Mouse (Mus musculus) neural tube, embryonic 12.5 days (tissue): ENCODE data around the gene Psmd12. TPM values are rescaled to one million over a fixed set of nuclear protein-coding genes. Genes with fewer than 3 reads are reported as not detected.

Experiments used
- polyA plus RNA-seq: library from polyadenylated mRNA; unstranded; fragments of >200 nt; fragmentation: Nextera tagmentation; extraction: Ambion mirVana; gene quantifications from 2 replicates; pipeline ENCODE4 v1.2.1, GENCODE M21; 2016

Gene Psmd12
- polyA plus RNA-seq, 1 experiment from 2014 or later, result 186 TPM

Other genes with a start within 250 kb of the Psmd12 start
- 32.5 and 33.2 TPM in 2 replicates for gene Pitpnc1, start 8.8 kb upstream of the Psmd12 start, polyA plus RNA-seq
- 18.4 and 20.1 TPM in 2 replicates for gene Helz, start 68.4 kb downstream of the Psmd12 start, polyA plus RNA-seq
- gene Cacng1, start 237.0 kb downstream of the Psmd12 start, polyA plus RNA-seq, result 1.5 and 1.8 TPM in 2 replicates